Mouse (Mus musculus): Measurements from ENCODE around the gene Gm18596.
A peak's percentile ranks its signal among the peaks of the same experiment; 100 is the strongest.
"Not testable (repeated sequence)": the region's sequence is repeated elsewhere in the genome, so short reads cannot be mapped to it uniquely, and the experiment has no call there.

Gene Gm18596

DNA sequence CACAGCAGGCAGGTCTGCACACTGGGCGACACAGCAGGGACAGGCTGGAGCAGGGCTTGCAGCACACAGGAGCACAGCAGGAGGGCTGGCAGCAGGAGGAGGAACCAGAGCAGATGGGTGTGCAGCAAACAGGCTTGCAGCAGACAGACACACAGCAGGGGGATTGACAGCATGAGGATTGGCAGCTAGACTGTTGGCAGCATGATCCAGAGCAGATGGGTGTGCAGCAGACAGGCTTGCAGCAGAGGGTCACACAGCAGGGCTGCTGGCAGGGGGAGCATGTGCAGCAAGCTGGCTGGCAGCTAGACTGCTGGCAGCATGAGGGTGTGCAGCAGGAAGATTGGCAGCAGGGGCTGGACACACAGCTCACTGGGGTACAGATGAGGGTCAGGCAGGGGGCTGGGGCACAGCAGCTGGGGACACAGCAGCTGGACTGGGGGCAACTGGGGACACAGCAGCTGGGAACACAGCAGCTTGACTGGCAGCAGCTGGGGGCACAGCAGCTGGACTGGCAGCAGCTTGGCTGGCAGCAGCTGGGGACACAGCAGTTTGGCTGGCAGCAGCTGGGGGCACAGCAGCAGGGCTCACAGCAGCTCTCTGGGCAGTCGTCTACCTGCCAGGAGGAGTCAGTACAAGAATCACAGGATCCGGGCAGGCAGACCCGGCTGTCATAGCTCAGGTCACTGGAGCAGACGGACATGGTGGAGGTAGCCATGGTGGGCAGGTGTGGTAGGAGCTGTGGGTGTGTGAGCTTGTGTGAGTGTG is at the start of gene Gm18596:
Gene Gm18596, minus strand, starts transcription at position 715 of the 765 bp plus-strand sequence.
- not testable (repeated sequence) for DNase-seq

DNA sequence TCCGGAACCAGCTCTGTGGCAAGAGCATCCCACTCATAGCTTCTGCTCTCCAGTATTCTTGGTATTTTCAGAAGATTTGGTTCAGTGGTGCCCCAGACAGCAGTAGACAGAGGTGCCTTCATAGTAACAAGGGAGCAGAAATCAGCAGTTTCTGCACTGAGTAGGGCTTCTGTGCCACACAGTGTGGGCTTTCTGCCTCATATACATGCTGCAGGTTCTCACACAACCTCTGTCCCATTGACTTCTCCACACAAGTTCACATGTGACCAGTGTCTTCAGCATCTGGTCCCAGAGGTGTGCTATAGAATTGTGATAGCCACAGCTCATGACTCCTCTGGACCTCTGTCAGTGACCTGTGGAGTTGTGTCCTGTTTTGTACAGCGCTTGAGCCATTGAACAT is 46.2 kb upstream of the Gm18596 start:
- no peak for DNase-seq

DNA sequence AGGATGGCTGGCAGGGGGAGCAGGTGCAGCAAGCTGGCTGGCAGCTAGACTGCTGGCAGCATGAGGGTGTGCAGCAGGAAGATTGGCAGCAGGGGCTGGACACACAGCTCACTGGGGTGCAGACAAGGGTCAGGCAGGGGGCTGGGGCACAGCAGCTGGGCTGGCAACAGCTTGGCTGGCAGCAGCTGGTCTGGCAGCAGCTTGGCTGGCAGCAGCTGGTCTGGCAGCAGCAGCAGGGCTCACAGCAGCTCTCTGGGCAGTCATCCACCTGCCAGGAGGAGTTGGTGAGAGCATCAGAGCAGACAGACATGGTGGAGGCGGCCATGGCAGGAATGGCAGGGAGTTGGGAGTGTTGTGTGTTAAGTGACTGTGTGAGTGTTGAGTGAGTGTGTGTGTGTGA is 45.4 kb upstream of the Gm18596 start, which contains the start of gene Gm7137:
Gene Gm7137, minus strand, starts transcription at position 325 of the 400 bp plus-strand sequence.
- peak; percentile 4 for DNase-seq

DNA sequence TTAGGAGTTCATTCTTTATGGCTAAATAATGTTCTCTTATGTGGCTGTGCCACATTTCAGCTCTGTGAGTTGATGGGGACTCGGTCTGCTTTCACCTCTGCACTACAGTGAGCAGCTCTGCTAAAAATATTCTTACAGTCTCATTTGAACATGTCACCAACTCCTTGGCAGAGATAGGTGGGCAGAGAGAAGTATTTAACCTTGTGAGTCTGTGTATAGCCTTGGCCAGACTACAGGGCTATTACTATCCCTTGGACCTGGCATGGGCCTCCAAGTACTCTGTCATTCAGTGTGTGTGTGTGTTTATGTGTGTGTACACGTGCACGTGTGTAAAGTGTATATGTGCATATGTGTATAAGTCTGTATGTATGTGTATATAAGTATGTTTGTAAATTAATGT is 41.0 kb upstream of the Gm18596 start:
- not testable (repeated sequence) for DNase-seq

DNA sequence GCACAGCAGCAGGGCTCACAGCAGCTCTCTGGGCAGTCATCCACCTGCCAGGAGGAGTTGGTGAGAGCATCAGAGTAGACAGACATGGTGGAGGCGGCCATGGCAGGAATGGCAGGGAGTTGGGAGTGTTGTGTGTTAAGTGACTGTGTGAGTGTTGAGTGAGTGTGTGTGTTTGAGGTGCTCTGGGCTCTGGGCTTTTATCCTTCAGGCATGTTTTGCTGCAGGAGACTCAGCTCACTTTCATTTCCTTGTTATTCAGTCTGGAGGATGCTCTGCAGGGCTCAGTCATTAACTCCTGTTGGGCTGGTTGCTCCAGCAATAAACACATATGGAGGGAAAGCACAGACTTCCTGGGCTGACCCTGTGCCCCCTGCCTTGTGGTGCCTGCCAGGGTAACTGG is 40.0 kb upstream of the Gm18596 start, which contains the start of gene Gm3250:
Gene Gm3250, minus strand, starts transcription at position 101 of the 400 bp plus-strand sequence.
- DNase-seq, result not testable (repeated sequence)

DNA sequence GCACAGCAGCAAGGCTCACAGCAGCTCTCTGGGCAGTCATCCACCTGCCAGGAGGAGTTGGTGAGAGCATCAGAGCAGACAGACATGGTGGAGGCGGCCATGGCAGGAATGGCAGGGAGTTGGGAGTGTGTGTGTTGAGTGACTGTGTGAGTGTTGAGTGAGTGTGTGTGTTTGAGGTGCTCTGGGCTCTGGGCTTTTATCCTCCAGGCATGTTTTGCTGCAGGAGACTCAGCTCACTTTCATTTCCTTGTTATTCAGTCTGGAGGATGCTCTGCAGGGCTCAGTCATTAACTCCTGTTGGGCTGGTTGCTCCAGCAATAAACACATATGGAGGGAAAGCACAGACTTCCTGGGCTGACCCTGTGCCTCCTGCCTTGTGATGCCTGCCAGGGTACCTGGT is 34.4 kb upstream of the Gm18596 start, which contains the start of gene Gm7138:
Gene Gm7138, minus strand, starts transcription at position 101 of the 400 bp plus-strand sequence.
- DNase-seq, result not testable (repeated sequence)

DNA sequence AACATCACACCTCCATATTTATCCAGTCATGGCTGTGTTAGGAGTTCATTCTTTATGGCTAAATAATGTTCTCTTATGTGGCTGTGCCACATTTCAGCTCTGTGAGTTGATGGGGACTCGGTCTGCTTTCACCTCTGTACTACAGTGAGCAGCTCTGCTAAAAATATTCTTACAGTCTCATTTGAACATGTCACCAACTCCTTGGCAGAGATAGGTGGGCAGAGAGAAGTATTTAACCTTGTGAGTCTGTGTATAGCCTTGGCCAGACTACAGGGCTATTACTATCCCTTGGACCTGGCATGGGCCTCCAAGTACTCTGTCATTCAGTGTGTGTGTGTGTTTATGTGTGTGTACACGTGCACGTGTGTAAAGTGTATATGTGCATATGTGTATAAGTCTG is 29.7 kb upstream of the Gm18596 start:
- not testable (repeated sequence) for DNase-seq

DNA sequence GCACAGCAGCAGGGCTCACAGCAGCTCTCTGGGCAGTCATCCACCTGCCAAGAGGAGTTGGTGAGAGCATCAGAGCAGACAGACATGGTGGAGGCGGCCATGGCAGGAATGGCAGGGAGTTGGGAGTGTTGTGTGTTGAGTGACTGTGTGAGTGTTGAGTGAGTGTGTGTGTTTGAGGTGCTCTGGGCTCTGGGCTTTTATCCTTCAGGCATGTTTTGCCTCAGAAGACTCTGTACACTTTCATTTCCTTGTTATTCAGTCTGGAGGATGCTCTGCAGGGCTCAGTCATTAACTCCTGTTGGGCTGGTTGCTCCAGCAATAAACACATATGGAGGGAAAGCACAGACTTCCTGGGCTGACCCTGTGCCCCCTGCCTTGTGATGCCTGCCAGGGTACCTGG is 28.8 kb upstream of the Gm18596 start, which contains the start of gene Gm3238:
Gene Gm3238, minus strand, starts transcription at position 101 of the 400 bp plus-strand sequence.
- DNase-seq, result not testable (repeated sequence)

DNA sequence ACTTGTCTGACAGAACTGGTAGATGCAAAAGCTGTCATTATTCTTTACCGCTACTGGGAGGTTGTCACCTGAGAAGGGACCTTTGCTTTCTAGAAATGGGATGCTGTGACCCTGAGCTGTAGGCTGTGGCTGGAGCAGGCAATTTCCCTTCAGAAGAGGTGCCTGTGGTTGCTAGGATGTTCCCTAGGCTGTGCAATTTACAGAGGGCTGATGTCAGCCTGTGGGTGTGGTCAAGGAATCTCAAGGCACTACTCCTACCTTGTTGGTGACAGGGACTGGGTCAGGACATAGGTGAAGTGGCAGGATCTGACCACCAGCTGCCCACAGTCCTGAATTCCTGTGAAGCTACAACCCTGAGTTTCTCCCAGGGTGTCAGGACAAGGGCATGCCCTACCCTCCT is 27.3 kb upstream of the Gm18596 start:
- DNase-seq, result no peak

DNA sequence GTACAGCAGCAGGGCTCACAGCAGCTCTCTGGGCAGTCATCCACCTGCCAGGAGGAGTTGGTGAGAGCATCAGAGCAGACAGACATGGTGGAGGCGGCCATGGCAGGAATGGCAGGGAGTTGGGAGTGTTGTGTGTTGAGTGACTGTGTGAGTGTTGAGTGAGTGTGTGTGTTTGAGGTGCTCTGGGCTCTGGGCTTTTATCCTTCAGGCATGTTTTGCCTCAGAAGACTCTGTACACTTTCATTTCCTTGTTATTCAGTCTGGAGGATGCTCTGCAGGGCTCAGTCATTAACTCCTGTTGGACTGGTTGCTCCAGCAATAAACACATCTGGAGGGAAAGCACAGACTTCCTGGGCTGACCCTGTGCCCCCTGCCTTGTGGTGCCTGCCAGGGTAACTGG is 17.1 kb upstream of the Gm18596 start, which contains the start of gene Gm3233:
Gene Gm3233, minus strand, starts transcription at position 101 of the 400 bp plus-strand sequence.
- DNase-seq, result not testable (repeated sequence)

DNA sequence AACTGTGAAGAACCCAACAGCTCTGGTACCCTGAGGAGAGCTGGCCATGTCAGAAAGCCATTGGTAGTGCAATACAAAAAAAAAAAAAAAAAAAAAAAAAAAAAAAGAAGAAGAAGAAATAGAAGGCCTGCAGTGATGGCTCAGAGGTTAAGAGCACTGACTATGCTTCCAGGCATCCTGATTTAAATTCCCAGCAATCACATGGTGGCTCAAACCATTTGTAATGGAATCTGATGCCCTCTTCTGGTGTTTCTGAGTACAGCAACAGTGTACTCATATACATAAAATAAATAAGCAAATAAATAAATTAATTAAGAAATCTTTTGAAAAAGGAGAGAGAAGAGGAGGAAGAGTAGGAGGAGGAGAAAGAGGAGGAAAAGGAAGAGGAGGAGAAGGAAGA is 11.0 kb upstream of the Gm18596 start:
- DNase-seq, result no peak

DNA sequence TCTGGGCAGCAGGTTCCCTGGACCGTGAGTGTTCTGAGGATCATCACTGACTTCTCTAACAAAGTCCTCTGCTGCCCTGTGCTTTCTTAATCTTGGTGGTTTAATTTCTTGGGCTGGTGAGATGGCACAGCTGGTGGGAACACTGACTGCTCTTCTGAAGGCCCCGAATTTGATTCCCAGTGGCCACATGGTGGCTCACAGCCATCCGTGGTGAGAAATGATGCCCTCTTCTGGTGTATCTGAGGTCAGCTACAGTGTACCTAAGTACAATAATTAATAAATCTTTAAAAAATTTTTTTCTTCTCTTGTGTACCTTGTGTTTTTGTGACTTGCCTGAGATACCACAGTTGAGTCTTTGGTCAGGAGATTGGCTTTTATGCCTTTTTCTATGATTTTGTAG is 9.9 kb upstream of the Gm18596 start:
- DNase-seq, result not testable (repeated sequence)

DNA sequence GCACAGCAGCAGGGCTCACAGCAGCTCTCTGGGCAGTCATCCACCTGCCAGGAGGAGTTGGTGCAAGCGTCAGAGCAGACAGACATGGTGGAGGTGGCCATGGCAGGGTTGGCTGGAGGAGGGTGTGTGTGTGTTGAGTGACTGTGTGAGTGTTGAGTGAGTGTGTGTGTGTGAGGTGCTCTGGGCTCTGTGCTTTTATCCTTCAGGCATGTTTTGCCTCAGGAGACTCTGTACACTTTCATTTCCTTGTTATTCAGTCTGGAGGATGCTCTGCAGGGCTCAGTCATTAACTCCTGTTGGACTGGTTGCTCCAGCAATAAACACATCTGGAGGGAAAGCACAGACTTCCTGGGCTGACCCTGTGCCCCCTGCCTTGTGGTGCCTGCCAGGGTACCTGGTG is 8.8 kb upstream of the Gm18596 start, which contains the start of gene Gm9736:
Gene Gm9736, minus strand, starts transcription at position 101 of the 400 bp plus-strand sequence.
- not testable (repeated sequence) for DNase-seq

DNA sequence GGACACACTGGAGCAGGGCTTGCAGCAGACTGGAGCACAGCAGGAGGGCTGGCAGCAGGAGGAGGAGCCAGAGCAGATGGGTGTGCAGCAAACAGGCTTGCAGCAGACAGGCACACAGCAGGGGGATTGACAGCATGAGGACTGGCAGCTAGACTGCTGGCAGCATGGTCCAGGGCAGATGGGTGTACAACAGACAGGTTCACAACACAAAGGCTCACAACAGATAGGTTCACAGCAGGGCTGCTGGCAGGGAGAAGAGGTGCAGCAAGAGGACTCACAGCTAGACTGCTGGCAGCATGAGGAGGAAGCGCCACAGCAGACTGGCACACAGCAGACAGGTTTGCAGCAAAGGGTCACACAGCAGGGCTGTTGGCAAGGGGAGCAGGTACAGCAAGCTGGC is 8.2 kb upstream of the Gm18596 start:
- not testable (repeated sequence) for DNase-seq

DNA sequence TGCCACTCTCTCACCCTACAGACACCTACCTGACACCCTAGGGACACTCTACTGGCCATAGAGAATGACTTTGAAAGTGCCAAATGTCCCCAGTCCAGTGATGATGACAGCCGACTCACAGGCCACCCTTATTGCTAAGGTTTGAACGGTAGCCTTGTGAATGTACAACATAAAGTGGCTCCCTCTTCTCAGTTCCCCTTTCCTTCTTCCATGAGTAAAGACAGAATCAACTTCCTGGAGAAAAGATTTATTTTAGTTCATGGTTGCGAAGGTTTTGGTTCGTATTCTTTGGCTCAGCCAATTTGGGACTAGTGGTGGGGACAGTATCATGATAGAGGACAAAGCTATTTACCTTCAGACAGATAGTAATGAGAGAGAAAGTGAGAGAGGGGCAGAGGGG is 3.5 kb downstream of the Gm18596 start:
- no peak for DNase-seq

DNA sequence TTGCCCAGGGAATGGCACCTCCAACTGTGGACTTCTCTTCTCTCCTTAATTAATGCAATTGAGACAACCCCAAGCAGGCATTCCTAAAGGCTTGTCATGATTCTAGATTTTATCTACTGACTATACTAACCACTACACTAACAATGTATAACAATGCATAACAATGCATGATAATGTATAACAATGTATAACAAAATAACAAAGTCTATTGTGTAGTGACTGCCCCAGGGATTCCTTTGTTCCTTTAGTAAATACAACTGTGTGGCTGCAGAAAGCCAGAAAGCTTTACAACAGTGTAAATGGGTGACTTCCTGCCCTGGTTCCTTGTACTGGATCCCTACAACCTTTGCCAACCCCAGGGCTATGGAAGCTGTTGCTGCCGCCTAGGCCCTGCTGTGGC is 6.5 kb downstream of the Gm18596 start:
- no peak for DNase-seq

DNA sequence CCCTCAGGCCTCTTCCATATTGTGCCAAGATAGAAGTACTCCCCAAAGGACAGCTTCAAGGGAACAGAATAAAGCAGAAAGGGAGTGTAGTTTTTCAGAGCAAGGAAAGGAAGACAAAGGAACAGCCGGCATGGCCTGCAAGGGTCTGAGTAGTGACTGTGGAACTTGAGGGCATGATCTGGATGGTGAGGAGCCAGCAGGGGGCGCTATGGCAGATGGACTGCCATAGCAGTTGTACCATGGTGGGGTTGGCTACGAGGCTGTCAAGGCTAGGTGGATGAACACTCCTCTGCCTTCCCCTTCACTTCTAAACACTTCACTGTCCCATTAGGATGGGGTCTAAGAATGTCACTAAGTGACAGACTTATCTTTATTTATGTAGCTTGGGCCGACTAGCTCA is 13.2 kb downstream of the Gm18596 start:
- no peak for DNase-seq

DNA sequence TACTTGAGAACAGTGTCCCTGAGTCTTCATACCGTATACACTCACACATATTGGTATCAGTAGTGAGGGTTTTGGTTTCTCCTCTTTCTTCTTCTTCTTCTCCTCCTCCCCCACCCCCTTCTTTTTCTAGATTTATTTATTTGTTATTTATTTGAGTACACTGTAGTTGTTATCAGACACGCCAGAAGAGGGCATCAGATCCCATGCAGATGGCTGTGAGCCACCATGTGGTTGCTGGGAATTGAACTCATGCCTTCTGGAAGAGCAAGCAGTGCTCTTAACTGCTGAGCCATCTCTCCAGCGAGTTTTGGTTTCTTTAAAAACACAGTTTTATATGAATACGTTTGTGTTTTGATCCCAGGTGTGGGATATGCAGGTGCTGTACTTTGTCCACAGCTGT is 14.2 kb downstream of the Gm18596 start:
- no peak for DNase-seq

DNA sequence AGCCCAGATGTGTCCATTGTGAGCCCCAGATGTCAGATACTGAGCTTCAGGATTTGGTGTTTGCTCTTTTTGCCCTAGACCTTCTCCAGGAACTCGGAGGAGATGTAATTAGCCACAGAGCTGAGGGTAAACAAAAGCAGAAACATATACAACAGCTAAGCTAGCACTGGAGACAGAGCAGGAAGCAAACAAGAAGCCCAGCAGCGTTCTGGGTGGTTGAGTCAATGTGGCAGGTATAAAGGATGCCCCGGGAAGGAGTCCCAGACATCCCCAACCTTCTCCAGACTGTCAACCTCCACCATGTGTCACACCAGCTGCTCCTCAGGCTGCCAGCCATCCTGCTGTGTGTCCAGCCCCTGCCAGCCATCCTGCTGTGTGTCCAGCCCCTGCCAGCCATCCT is 16.3 kb downstream of the Gm18596 start, which contains the start of gene Gm10100:
Gene Gm10100, plus strand, starts transcription at position 301 of the 400 bp plus-strand sequence.
- DNase-seq, result no peak

DNA sequence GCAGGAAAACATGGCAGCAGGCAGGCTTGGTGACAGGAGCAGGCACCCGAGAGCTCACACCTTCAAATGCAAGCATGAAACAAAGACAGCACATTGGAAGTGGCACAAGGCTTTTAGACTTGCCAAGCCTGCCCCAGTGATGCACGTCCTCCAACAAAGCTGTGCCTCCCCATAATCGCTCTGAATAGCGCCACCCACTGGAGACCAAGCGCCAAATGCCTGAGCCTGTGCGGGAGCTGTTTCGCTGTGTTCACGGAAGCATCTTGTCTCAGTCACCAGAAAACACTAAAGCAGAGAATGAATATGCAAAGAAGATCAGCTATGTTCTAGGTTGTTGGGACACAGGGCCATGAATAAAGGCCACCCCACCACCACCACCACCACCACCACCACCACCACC is 17.6 kb downstream of the Gm18596 start:
- no peak for DNase-seq

DNA sequence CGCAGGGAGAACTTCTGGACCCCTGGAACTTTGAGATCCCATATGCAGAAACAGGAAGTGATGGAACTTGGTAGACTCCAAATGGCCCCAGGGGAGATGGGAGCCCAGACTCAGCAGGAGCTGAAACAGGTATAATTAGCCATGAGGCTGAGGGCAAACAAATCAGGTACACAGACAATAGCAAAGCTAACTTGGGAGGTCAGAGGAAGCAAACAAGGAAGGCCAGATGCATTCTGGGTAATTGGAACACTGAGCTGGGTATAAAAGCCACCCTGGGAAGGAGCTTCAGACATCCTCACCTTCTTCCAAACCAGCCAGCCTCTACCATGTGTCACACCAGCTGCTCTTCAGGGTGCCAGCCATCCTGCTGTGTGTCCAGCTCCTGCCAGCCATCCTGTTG is 22.1 kb downstream of the Gm18596 start, which contains the start of gene Krtap12-1:
Gene Krtap12-1, plus strand, starts transcription at position 301 of the 400 bp plus-strand sequence.
- not testable (repeated sequence) for DNase-seq

DNA sequence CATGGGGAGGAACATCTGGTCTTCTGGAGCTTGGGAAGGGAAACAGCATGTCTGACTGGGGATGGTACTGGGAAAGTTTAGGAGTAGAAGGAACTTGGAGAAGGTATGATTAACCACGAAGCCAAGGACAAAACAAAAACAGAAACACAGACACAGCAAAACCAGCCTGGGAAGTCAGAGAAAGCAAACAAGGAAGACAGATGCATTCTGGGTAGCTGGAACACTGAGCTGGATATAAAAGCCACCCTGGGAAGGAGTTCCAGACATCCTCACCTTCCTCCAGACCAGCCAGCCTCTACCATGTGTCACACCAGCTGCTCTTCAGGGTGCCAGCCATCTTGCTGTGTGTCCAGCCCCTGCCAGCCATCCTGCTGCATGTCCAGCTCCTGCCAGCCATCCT is 26.9 kb downstream of the Gm18596 start, which contains the start of gene Gm10142:
Gene Gm10142, plus strand, starts transcription at position 301 of the 400 bp plus-strand sequence.
- DNase-seq, result no peak

DNA sequence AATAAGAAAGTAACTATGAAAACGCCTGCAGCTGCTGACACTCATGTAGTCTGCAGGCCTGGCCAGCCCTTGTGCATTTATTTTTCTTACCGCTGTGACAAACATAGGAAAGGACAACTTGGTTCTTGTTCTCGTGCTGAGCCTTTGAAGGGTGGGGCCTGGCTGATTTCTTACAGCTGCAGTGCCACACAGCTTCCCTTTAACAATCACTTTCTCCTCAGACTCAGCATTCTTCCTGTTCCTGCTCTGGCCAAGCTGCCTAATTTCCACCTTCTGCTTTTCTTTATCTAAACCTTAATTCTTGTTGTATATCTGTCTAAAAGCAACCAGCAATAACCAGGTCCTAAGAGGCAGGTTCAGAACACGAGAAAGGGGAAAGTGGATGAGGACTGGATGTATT is 28.7 kb downstream of the Gm18596 start:
- no peak for DNase-seq

DNA sequence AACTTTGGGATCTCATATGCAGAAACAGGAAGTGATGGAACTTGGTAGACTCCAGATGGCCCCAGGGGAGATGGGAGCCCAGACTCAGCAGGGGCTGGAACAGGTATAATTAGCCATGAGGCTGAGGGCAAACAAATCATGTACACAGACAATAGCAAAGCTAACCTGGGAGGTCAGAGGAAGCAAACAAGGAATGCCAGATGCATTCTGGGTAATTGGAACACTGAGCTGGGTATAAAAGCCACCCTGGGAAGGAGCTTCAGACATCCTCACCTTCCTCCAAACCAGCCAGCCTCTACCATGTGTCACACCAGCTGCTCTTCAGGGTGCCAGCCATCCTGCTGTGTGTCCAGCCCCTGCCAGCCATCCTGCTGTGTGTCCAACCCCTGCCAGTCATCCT is 31.3 kb downstream of the Gm18596 start, which contains the start of gene Gm10024:
Gene Gm10024, plus strand, starts transcription at position 301 of the 400 bp plus-strand sequence.
- DNase-seq, result not testable (repeated sequence)

All from right cerebral cortex, adult 18-20 months (tissue).